Mouse (Mus musculus) ovary, postnatal 10 days (tissue): ENCODE measurements around the gene Clnk.

Source experiments
- DNase-seq: peaks from one replicate; pipeline ENCODE4 v3.0.0; 2022; ENCODE audit warnings: low spot score

Gene Clnk

DNA sequence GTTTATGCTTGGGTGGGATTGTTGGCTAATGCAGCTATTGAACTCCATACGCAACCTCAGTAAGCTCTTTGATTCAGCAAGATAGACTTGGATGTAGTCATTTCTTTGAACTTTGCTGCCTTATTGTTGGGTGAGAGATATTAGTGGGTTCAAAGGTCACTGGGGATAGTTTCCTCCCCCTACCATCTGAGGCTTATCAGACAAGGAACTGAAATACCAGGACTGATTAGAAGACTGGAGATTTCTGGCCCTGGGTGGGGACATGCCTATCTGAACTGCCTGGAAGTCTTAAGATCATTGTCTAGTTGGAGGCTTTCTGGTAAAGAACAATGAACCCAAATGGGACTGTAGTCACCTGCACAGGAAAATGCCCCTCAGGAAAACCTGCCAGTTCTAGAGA, 26.4 kb downstream of the Clnk start:
- DNase-seq: no peak

DNA sequence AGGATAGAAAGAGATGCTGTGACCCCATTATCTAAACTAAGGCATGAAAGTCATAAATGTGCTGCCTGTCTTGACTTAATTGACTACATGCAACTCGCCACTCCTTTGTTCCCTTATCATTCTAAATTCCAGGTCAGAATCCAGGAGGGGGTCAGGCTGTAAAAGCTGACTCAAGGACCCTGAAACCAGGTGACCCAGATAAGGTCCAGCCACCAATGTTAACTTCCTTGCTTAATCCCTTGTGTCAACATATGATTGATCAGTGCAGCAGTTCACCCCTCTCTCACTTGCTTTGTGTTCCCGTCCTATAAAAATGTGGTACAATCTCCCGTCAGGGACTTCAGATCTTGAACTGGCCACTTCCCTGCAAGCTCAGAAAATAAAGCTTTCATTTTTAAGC, 31.1 kb downstream of the Clnk start:
- no peak for DNase-seq

DNA sequence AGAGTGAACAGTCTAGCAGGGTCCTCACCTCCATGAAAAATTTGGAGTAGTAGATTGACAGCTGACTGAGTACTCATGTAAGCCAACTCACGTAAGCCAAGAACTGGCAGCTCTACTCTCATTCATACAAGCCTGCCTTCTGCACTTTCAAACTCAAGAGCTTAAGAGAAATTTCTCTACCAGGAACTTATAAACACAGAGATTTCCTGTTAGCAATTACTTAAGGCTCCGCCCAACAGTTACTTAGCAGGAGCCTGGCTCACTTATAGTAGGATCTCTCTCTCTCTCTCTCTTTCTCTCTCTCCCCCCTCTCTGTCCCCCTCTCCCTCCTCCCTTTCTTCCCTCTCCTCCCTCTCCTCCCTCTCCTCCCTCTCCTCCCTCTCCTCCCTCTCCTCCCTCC, 32.3 kb downstream of the Clnk start:
- no peak for DNase-seq

DNA sequence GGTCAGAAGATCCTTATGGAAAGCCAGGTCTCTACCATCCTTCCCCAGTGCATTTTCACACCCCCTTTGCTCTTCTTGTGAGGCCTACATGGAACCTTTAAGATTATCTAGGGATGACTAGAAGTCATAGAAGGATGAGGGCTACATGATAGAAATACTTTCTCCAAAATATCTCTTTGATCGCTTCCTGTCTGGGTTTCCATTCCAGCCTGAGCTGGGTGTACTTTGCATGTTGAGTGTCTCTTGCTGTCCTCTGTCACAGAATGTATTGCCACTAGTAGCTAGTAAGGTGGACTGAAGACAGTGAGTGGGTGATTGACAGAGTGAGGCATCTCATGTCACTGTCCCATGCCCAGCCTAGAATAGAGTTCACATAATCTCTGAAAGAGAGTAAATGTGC, 36.6 kb downstream of the Clnk start:
- no peak for DNase-seq

DNA sequence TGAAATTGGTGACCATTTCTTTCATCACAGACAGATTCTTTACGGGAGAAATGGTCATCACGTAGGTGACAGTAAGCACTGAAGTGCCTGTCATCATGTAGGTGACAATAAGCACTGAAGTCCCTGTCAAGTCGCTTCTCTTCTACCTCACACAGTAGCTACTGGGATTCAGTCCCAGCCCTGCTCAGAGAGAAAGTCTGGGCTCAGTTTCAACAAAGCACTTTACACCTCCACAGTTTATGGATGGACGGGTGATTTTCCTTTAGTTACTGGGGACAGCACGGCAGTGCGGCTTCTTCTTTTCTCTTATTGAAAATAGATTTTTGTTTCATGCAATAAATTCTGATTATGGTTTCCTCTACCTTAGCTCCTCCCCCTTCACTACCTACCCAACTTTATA, 49.3 kb downstream of the Clnk start:
- no peak for DNase-seq

DNA sequence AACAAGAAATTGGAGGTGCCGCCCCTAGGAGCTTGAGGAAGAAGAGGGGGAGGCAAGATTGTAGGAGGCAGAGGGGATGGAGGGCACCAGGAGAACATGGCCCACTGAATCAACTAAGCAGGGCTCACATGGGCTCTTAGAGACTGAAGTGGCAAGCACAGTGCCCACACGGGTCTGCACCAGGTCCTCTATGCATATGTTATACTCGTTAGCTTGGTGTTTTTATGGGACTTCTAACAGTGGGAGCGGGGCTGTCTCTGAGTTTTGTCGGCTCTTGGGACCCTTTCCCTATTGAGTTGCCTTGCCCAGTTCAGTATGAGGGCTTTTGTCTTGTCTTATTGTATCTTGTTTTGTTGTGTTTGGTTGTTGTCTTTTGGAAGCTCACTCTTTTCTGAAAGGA, 50.0 kb downstream of the Clnk start:
- no peak for DNase-seq

DNA sequence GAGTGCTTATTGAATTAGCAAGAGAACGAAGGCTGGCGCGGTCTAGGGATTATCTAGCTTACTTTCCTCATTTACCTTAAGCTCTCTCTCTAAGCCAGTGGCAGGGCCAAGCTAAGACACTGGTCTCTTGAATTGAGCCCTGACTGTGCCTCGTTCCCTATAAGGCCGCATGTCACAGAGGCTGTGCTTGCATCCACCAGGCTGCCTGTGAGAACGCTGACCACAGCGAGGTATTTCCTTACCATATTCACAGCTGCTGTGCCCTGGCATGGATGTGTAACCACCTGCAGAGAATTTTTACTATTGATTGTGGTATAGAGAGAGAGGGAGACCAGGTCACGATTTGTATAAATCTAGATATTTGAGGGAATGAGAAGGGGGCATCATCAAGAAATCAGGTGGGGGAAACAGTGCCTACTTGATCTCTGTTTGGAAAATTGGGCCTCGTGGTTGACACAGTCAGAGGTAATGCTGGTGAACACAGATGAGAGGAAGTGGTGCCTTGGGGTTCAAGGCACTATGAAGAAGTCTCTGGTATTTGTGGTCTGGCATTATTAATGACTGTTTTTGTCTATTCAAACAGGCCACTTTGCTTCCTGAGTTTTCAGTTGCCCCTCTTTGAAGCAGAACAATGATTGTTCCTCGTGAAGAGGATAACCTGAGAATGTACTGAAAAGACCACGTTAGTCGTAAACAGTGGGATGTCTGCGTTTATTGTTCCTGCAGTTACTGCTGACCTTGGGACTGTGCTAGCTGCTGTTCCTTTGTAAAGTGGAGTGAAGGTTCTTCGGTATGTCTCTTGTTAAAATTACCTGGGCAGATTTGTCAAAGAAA, 52.3 kb downstream of the Clnk start:
- DNase-seq: no peak

DNA sequence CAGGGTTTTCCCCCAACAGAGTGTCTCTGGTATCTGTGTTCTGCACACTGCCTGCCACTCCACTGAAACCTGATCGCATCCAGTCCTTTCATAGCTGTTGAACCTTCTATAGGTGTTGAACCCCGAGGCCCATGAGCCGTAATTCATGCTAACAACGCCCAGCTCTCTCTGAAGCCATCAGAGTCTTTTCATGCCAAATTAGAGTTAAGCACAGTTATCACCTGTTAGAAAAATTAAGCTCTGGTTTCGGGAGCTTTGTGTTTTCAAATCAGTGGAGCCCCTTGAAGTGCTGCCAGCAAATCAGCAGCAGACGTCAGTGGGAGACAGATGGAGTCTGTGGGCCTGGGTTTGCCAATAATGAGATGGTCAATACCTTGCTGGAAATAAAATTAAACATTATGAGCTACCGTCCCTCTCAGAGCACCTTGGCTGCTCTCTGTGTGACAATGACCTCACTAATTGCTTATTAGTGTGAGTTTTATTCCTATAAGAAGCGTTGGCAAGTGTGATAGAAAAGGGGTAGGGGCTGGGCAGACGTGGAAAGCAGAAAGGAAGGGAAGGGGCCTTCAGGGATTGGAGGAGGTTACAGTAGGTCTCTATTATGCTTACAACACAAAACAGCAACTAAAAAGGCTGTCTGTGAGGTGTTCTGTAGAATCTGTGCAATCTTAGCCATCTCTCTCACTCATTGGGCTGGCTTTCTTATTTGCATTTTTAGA, 63.1 kb downstream of the Clnk start:
- DNase-seq: no peak

DNA sequence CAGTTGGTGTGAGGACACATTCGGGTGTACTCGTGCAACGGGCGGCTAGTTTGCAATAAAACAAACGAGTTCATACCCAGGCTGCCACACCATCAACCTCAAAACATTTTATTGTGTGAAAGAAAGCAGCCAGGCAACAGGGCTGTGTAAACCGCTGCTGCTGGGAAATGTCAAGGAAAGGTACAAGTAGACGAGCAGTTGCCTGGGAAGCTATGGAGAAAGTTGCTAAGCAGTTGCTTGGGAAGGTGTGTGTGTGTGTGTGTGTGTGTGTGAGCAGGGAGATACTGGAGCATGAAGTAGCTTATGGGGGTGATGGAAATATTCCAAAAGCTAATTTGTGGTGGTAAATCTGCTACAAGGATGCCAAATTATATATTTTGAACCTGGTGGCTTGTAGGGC, 63.7 kb downstream of the Clnk start:
- DNase-seq: no peak

DNA sequence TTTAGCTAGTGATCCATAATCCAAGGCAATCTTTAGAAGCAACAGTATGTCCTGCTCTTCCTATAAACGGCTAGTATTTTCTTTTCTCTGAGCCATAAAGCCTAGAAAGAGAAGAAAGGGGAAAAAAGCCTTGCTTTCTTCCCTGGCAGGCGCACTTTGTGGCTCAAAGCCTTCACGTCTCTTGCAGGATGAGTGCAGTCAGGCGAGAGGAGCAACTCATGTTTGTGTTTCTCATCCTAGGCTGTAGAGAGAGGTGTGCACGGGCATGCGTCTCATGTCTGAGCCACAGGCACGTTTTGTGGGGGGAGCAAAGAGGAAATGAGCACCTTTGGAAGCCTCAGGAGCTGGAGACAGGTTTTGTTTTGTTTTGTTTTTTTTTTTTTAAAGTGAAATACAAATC, 64.2 kb downstream of the Clnk start:
- no peak for DNase-seq

DNA sequence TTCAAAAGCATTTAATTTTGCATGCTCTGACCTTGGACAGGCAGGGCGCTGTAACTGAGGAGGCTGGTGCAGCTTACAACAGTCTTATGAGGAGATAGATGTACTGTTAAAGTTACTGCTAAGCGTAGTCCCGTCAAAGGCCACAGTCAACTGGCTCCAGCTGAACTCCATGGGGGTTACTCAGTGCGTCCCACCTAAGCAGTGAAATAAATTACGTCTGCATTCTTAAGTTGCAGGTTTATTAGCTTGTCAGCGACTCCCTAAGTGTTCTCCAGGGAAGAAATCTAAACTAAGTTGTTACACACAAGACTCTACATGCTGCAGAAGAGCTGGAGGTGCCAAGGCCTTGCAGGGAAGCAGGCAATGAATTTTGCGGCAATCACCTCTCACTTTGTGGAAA, 77.7 kb downstream of the Clnk start:
- DNase-seq: no peak

DNA sequence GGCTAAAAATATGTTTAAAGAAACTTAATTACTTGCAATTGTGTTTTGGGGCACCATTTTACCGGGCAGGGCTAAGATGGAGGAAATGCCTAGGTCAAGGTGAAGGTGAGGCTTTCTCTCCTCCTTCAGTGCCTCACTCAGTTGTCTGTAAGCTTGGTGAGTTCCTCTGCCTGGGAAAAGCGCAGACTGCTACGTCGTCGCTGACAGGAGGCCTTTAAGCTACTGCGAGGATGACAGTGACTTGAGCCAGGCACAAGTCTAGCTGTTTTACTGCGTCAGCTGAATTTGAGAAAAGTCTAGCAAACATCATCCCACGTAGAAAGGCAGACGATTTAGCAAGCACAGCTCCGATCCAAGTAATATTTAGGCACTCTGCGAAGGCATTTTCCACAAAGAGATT, 81.5 kb downstream of the Clnk start:
- DNase-seq: no peak

DNA sequence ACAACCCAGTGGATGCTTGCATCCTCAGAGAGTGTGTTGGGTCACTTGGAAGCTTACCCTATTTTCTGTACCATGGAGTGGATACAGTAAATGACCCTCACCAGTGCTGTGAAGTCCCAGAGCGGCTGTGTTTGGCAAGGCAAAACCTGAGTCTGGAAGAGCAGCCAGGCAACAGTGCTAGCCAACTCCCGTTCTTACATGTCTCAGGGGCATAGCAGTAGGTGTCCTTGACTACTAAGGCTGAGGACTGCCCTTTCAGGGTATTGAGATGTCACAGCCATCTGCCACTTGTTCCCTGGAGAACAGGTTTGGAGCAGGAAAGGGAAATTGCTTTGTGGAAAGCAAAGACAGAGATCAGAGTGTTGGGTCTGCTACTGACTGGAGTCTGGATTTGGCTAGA, 85.5 kb downstream of the Clnk start:
- no peak for DNase-seq

DNA sequence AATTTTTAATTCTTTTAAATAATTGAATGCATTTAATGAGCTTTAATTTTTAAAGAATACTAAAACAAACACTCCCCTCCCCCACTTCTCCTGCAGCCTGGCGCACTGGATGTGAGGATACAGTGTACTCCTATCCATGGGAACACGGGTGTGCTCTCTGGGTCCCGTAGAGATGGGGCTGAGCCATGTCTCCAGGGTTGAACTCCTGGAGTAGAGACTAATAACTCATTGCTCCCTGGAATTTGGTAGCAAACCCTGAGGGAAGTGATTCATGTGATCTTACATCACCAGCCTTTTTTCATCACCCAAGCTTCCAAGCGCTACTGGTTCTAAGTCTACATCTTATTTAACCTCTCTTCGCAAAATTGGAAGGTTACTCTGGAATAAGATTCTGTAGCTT, 87.8 kb downstream of the Clnk start:
- no peak for DNase-seq

DNA sequence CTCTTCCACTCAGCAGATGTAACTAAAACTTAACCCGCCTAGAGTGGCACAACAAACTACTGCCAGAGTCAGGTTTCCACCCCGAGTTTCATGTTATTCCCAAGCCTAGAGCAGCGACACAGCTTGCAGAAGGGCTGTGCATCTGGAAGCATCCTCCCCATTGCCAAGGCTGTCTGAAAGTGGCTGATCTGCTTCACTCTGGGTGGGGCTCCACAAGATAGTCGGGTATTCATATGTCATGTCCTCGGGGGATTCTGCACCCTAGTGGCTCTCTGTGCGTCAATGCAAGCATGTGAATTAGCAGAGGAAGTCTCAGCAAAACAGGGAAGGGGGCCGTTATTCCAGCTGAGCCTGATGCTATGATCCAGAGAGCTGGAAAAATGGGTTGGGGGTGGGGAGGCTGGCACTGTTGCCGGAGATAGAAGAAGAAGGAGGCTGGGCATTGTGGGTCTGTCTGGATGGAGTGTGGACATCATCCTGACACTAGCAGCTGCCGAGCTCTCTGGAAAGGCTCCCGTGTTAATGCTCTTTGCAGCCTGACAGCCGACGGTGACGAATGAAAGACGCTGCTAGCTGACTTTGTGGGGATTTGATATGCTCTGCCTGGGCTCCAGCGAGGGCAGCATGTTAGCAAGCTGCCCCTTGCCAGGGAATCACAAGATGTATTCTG, 88.6 kb downstream of the Clnk start:
- DNase-seq: no peak

DNA sequence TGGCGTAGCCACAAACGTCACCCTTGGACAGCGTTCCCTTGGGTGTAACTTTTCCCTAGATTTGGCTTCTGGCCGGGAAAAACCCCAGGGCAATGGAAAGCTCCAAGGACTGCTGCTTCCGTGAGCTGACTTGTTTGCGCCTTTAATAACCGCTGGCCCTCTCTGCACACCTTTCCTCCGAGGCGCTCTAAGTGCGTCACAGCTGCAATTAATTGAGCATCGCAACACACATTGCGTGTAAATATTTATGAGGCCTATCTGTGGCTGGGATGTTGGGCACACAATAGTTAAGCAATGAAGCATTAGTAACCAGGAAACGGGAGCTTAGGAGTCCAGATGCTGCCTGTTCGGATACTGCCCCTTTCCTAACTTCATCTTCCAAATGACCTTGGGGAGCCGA, 90.5 kb downstream of the Clnk start:
- DNase-seq: no peak

DNA sequence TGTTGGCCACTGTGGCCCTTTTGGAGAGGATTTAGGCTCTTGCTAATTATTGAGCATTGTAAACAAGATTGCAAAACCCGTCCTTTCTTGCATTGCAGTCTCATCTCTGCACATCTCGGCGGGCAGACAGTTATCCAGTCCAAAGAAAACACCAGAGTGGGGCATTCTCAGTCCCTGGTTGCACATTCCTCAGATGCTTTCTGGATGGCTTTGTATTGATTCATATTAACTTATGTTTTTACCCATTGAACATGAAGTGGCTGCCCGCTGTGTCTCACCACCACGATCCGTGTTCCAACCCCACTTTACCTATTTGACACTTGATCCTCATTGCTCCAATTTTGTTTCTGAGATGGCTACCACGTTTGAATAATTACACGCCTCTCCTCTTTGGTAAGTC, 90.9 kb downstream of the Clnk start:
- DNase-seq: no peak

DNA sequence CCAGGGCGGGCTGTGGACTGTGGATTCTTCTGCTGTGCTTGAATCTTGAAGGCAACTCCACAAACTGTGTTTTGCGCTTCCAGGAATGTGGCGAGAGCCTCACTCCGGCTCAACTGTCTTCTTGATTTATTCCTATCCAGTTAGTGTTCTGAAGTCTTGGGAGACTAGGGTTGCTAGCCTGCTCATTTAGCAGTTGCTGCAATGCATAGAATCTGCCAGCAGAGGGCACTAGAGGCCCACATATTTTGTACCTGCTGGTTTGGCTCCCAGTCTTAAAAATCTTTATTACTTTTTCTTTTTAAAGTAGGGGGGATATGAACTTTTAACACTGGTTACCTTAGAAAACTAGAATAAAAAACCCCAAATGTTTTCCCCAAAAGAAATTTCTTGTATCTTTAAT, 94.8 kb downstream of the Clnk start:
- peak; percentile 55 for DNase-seq

DNA sequence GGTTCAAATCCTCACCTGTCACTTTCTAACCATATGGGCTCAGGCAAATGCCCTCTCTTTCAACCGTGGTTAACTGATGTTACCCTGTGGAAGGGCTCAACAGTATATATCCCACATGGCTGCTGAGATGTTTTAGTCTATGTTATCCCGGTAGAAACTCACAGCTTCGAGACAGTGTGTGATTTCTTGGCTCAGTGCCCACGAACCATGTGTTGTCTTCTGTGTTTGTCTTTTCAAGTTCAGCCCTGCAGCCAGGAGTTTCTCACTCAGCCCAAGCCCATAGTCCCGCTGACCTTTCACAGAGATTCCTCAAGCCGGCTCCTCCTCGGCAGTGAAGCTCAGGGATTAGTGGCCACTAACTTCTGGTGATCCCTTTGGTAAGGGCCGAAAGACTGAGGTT, 96.0 kb downstream of the Clnk start:
- DNase-seq: no peak

DNA sequence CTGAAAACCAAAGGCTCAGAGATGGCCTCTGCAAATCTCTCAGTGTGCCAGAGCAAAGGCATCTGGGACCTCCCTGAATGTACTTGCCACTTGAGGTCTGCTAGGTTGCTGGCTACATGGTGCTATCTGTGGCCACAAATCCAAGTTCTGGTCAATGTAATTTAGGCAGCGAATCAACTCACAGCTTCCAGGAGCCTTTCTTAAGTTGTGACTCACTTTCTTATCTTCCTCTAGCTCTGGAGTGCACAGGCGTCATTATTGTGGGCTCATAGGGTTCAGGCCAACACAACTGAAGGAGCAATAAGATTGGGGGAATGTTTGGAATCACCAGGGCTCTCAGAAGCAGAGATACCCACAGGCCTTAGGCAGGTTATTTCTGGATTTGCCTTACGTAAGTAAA, 96.6 kb downstream of the Clnk start:
- DNase-seq: no peak

DNA sequence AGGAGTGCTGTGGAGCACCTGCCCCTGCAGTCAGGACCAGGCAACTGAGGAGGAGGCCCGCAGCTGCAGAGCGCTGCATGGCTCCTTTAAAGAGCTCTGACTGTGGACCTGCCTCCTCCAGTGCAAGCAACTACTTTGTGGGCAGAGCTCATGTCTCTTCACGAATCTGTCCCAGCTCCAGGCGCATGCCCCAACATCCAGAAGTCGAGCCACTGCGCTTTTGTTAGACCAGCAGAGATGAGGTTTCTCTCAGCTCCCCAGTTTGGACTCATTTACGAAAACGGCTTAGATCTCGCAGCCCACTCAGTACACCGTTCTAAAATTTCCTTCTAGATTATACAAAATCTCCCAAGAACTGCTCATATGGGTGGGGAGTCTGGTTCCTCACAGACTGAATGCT, 101.1 kb downstream of the Clnk start:
- no peak for DNase-seq

DNA sequence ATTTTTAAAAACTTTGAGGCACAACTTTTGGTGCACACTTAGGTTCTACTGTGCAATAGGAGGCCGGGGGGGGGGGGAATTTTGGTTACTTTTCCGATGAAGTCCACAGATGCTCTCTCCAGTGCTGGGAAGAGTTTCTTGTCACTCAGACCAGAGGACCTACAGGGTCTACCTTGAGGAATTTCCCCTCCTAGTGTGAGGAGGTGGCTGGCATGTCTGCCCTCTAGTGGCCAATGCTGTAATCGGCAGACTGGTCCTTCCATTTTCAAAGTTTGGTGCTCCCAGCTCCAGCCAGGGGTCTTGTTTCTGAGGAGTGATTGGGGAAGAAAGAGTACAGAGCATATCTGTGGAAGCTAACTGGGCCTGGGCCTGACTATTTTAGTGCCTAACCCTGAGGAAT, 121.7 kb downstream of the Clnk start:
- no peak for DNase-seq

DNA sequence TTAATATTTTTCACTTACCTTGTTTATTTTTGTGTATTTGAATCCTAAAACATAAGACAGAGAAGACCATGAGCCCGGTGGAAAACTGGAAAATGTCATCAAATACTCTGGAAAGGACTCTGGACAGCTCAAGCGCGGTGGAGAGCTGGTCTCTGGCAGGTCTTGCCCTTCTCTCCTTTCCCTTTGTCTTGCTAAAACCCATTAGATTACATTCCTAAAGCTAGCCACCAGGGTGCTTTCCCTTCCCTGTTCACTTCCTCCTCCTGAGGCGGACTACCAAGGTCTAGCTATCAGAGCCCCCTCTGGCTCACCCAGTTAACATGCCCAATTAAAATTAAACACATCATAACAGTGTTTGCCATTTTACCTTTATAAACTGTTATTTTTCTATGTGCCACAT, 123.9 kb downstream of the Clnk start:
- no peak for DNase-seq
